Mouse (Mus musculus) kidney, postnatal 0 days (tissue): ENCODE results near the gene Msl2. TPM values are rescaled to one million over a fixed set of nuclear protein-coding genes. Genes with fewer than 3 reads are reported as not detected.

Experiments used
- ATAC-seq: fragments of 200-750 bp; cut with Nextera tagmentation; replicated peaks from 2 replicates; pipeline ENCODE4 v1.8.0; 2017; ENCODE audit warnings: low read depth, moderate number of reproducible peaks, moderate TSS enrichment, moderate library complexity; ENCODE audit not compliant: low FRiP score
- DNase-seq: peaks from one replicate; pipeline ENCODE4 v3.0.0-alpha.2; 2016; ENCODE audit warnings: low spot score
- H3K27ac ChIP-seq: fragments of 300-500 bp; sonication (generic); 2 replicates; pipeline ENCODE4 v1.5.1; 2014; ENCODE audit warnings: mild to moderate bottlenecking
- H3K27me3 ChIP-seq: fragments of 300-500 bp; sonication (generic); 2 replicates; pipeline ENCODE4 v1.6.1; 2014; ENCODE audit warnings: low read length, mixed read lengths; ENCODE audit not compliant: insufficient read depth
- H3K36me3 ChIP-seq: fragments of 300-500 bp; sonication (generic); 2 replicates; pipeline ENCODE4 v1.6.1; 2014; ENCODE audit warnings: low read length, mixed read lengths; ENCODE audit not compliant: insufficient read depth
- H3K4me1 ChIP-seq: fragments of 300-500 bp; sonication (generic); replicated peaks from 2 replicates; pipeline ENCODE4 v1.6.1; 2014; ENCODE audit warnings: antibody characterized with exemption, low read length, mixed read lengths; ENCODE audit not compliant: insufficient read depth
- H3K4me2 ChIP-seq: fragments of 300-500 bp; sonication (generic); 2 replicates; pipeline ENCODE4 v1.6.1; 2014; ENCODE audit warnings: mild to moderate bottlenecking, low read length, moderate library complexity, mixed read lengths
- H3K4me3 ChIP-seq: fragments of 300-500 bp; sonication (generic); replicated peaks from 2 replicates; pipeline ENCODE4 v1.5.1; 2014; ENCODE audit warnings: low read depth, low read length
- H3K9ac ChIP-seq: fragments of 300-500 bp; sonication (generic); 2 replicates; pipeline ENCODE4 v1.6.1; 2014; ENCODE audit warnings: low read depth, low read length
- H3K9me3 ChIP-seq: fragments of 300-500 bp; sonication (generic); replicated peaks from 2 replicates; pipeline ENCODE4 v1.6.1; 2016; ENCODE audit warnings: low read length, inconsistent platforms, mixed read lengths
- CTCF ChIP-seq: IDR thresholded peaks from 2 replicates; pipeline ENCODE4 v1.5.1; 2016; ENCODE audit warnings: antibody characterized with exemption, low read depth, mild to moderate bottlenecking, moderate library complexity
- WGBS: fragments of 180-500 bp; shearing (Covaris S2); extraction: QIAGEN DNeasy Blood & Tissue Kit; methylation state at CpG from one replicate; pipeline ENCODE4 v1.1.7; 2014; 5-methylcytosine and 5-hydroxymethylcytosine counted together
- polyA plus RNA-seq: library from polyadenylated mRNA; unstranded; fragments of >200 nt; fragmentation: Nextera tagmentation; extraction: Ambion mirVana; gene quantifications from 2 replicates; pipeline ENCODE4 v1.2.1, GENCODE M21; 2015

Msl2 gene
- polyA plus RNA-seq, result 5.7 and 6.5 TPM in 2 replicates

GRCm38 (mm10) chr9:101073987-101074331 lies at the start of gene Msl2:
Gene Msl2 (plus strand): TSS chr9:101074101.
- peak within 1 kb of the TSS; percentile 80 for H3K4me3 ChIP-seq
- H3K27ac ChIP-seq, result peak within 1 kb of the TSS; percentile 99
- no peaks in the 10 kb centered on the region for H3K36me3 ChIP-seq
- peak within 1 kb of the TSS; percentile 82 for H3K4me2 ChIP-seq
- ATAC-seq (peak; percentile 58), DNase-seq (no peak)
- no peak for TF ChIP-seq CTCF
- WGBS, result under 1% methylated on average over 40 of the region's 43 CpGs
- H3K9me3 ChIP-seq, result no peaks in the 10 kb centered on the region
- H3K4me1 ChIP-seq, result peaks cover 13% of the 10 kb centered on the region
- H3K27me3 ChIP-seq, result no peaks in the 10 kb centered on the region
- peak within 1 kb of the TSS; percentile 91 for H3K9ac ChIP-seq

GRCm38 (mm10) chr9:101033761-101034447 lies 40.0 kb upstream of the Msl2 start:
- peak overlapping the region; percentile 82 for H3K9ac ChIP-seq
- no peak for DNase-seq
- peak overlapping the region; percentile 57 for H3K4me3 ChIP-seq
- H3K4me1 ChIP-seq, result peaks cover 23% of the 10 kb centered on the region; the same call in 1 of the 2 replicates
- no peak for ATAC-seq
- peak overlapping the region; percentile 98 for H3K27ac ChIP-seq
- no peaks in the 10 kb centered on the region for H3K27me3 ChIP-seq
- 0 out of 2 replicates have a peak, but pooled peaks cover 8% of the 10 kb centered on the region for H3K36me3 ChIP-seq
- H3K9me3 ChIP-seq, result no peaks in the 10 kb centered on the region
- no peak for TF ChIP-seq CTCF
- under 1% methylated on average over 14 of the region's 14 CpGs for WGBS
- H3K4me2 ChIP-seq, result peak overlapping the region; percentile 71

GRCm38 (mm10) chr9:101034448-101035098 lies 39.3 kb upstream of the Msl2 start, which contains the start of gene Pccb:
Gene Pccb (minus strand): TSS chr9:101034898.
- peak; percentile 98 for ATAC-seq
- peak within 1 kb of the TSS; percentile 82 for H3K9ac ChIP-seq
- H3K4me3 ChIP-seq, result peak within 1 kb of the TSS; percentile 57
- peak within 1 kb of the TSS; percentile 71 for H3K4me2 ChIP-seq
- TF ChIP-seq CTCF, result peak; percentile 41; the same call in 1 of the 2 replicates
- no peaks in the 10 kb centered on the region for H3K9me3 ChIP-seq
- DNase-seq, result peak; percentile 97
- under 1% methylated on average over 58 of the region's 61 CpGs for WGBS
- no peaks in the 10 kb centered on the region for H3K27me3 ChIP-seq
- H3K36me3 ChIP-seq, result 0 out of 2 replicates have a peak, but pooled peaks cover 6% of the 10 kb centered on the region
- H3K27ac ChIP-seq, result peak within 1 kb of the TSS; percentile 98
- peaks cover 23% of the 10 kb centered on the region; the same call in 1 of the 2 replicates for H3K4me1 ChIP-seq

GRCm38 (mm10) chr9:101035836-101036596 lies 37.9 kb upstream of the Msl2 start:
- WGBS, result 77% methylated on average over 14 of the region's 15 CpGs
- no peak for TF ChIP-seq CTCF
- no peak for DNase-seq
- H3K4me1 ChIP-seq, result peaks cover 23% of the 10 kb centered on the region; the same call in 1 of the 2 replicates
- H3K9me3 ChIP-seq, result no peaks in the 10 kb centered on the region
- no peak overlapping the region for H3K9ac ChIP-seq
- peak; percentile 19; the same call in 1 of the 2 replicates for ATAC-seq
- H3K27me3 ChIP-seq, result no peaks in the 10 kb centered on the region
- no peak overlapping the region for H3K4me3 ChIP-seq
- H3K27ac ChIP-seq, result peak overlapping the region; percentile 98
- H3K36me3 ChIP-seq, result 0 out of 2 replicates have a peak, but pooled peaks cover 6% of the 10 kb centered on the region
- H3K4me2 ChIP-seq, result no peak overlapping the region

- no peak for ATAC-seq
- H3K4me3 ChIP-seq, result no peak overlapping the region
- H3K4me2 ChIP-seq, result no peak overlapping the region
- DNase-seq, result no peak
- H3K27me3 ChIP-seq, result no peaks in the 10 kb centered on the region
- H3K27ac ChIP-seq, result peak overlapping the region; percentile 98
- H3K36me3 ChIP-seq, result no peaks in the 10 kb centered on the region
- TF ChIP-seq CTCF, result no peak
- H3K9ac ChIP-seq, result no peak overlapping the region
- 45% methylated on average over 2 of the region's 2 CpGs for WGBS
- peaks cover 23% of the 10 kb centered on the region; the same call in 1 of the 2 replicates for H3K4me1 ChIP-seq
- no peaks in the 10 kb centered on the region for H3K9me3 ChIP-seq
These were observed 37.0 kb upstream of the Msl2 start for GRCm38 (mm10) chr9:101036876-101037275.

- Histone ChIP-seq H3K4me2 (peak overlapping the region; percentile 46; the same call in 1 of the 2 replicates), H3K9ac (no peak overlapping the region), H3K4me1 (peaks cover 23% of the 10 kb centered on the region; the same call in 1 of the 2 replicates), H3K27ac (peak overlapping the region; percentile 63), H3K36me3 (no peaks in the 10 kb centered on the region), H3K27me3 (no peaks in the 10 kb centered on the region), H3K9me3 (no peaks in the 10 kb centered on the region), H3K4me3 (no peak overlapping the region)
- ATAC-seq (no peak), DNase-seq (peak; percentile 60)
- no peak for TF ChIP-seq CTCF
- 9% methylated on average over 7 of the region's 7 CpGs for WGBS
These were observed 36.5 kb upstream of the Msl2 start for GRCm38 (mm10) chr9:101037396-101037795.
